Mouse (Mus musculus): ENCODE data around the gene Il1r2. TPM values are rescaled to one million over a fixed set of nuclear protein-coding genes. Genes with fewer than 3 reads are reported as not detected.

The Il1r2 gene
- polyA plus RNA-seq, 1 experiment: 0.19 TPM

- no peak for DNase-seq (ENCODE audit: low read depth)
Observed at GRCm38 (mm10) chr1:40129321-40129720, 55.4 kb downstream of the Il1r2 start.

DNA sequence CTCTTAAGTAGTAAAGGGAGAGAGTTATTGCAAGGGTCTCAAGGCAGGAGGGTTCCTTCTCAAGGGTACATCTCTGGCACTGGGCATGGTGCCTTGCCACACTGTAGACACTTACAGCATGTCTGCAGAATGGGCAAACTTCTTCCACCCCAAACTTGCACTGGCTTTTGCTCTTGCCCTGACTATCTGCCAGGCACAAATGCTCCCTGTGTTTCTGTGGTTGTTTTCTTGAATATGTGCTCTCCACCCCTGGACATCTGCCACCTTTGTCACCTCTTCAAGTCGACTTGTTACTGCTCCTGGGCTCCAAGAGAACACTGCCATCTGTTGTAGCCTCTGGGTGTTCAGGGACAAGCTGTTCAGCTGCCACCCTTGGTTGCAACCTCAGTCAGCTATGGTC is 57.8 kb downstream of the Il1r2 start:
- no peak for DNase-seq (ENCODE audit: low read depth)

DNA sequence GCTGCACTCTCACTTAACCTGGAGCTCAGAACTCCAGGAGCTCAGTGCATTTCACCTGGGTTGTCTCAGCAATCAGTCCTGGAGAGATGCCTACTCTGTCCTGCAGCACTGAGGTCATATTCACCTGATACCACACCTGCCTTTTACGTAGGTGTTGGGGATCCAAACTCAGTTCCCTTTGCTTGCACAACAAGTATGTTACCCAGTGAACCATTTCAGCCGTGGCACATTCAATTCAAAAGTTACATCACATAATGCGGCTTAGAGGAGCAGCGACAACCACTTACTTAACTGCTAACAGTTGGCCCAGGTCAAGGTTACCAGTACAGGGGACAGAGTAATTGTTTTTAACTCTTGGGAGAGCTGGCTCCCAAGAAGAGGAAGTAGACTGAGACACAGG is 58.8 kb downstream of the Il1r2 start:
- peak; percentile 51 for DNase-seq (ENCODE audit: low read depth)

- DNase-seq (ENCODE audit: low read depth): no peak
Observed at GRCm38 (mm10) chr1:40133567-40133966, 59.7 kb downstream of the Il1r2 start.

- DNase-seq (ENCODE audit: low read depth): no peak
Observed at GRCm38 (mm10) chr1:40139798-40140532, 66.1 kb downstream of the Il1r2 start.

- DNase-seq (ENCODE audit: low read depth): no peak
Observed at GRCm38 (mm10) chr1:40156096-40156495, 82.2 kb downstream of the Il1r2 start.

DNA sequence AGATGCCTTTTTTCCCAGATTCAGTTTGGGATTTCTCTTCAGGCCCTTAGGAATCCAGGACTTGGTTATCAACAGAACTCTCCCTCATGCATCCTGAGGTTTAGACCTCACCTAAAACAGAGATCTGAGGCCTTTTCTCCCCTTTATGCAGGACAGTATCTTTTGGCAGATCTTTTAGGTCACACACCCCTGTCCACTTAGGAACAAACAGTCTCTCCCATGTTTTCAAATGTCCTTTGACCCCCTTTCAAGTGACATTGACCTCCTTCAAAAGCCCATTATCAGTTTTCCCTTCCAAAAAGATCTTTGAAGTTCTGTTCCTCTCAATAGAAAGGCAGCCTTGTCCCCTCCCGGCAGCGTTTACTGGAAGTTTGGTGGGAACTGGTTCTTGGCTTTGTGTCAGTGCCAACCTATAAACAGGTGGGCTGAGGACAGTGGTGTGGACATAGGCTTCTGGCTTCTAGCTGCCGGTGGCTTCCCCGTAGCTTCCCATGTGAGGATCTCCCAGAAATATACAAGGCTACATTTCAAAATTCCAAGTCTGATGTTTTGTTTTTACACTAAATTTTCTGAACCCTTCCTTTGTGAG is 89.5 kb downstream of the Il1r2 start:
- no peak for DNase-seq (ENCODE audit: low read depth)

- no peak for DNase-seq (ENCODE audit: low read depth)
Observed at GRCm38 (mm10) chr1:40164331-40164730, 90.5 kb downstream of the Il1r2 start.

DNA sequence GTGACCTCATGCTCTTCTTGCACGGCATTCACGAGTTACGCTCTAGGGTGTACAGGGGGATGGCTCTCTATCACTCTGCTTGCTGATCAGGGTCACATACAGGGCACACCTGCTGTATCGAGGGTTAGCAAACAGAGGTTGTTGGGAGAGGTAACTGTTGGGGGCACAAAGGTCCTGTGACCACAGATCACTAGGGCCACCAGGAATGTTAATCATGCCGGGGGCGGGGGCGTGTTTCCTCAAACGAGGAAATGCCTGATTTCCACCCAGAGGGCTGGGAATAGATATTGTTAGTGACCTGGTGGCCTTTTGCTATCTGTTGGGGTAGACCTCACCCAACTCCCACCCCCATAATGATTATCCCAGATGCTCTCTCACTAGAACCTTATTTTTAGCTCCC is 93.7 kb downstream of the Il1r2 start:
- no peak for DNase-seq (ENCODE audit: low read depth)

GRCm38 (mm10) chr1:40171878-40172277 is 98.0 kb downstream of the Il1r2 start:
- no peak for DNase-seq (ENCODE audit: low read depth)

- DNase-seq (ENCODE audit: low read depth): no peak
Observed at GRCm38 (mm10) chr1:40174146-40174545, 100.3 kb downstream of the Il1r2 start.

Other genes starting within 250 kb of the Il1r2 start
- 70.9 and 88.8 TPM in 2 replicates for gene Map4k4, start 173.2 kb upstream of the Il1r2 start, polyA plus RNA-seq (2012; rRNA removed)
- 7.1 and 9.0 TPM in 2 replicates for gene Il1r1, start 151.0 kb downstream of the Il1r2 start, polyA plus RNA-seq (2012; rRNA removed)